Mouse (Mus musculus) thymus, adult 2 months (tissue): ENCODE measurements around the gene Slc35a1. TPM values are rescaled to one million over a fixed set of nuclear protein-coding genes. Genes with fewer than 3 reads are reported as not detected.

ENCODE experiments used
- DNase-seq: peaks from one replicate; pipeline ENCODE4 v3.0.0; 2021
- H3K27ac ChIP-seq: fragments of 200-500 bp; 2 replicates; pipeline ENCODE4 v1.5.1; 2012; ENCODE audit warnings: low read length, control low read depth; ENCODE audit not compliant: control insufficient read depth, insufficient read depth
- H3K27me3 ChIP-seq: fragments of 200-500 bp; 2 replicates; pipeline ENCODE4 v1.6.1; 2012; ENCODE audit warnings: mild to moderate bottlenecking, low read length, moderate library complexity, mixed read lengths; ENCODE audit not compliant: control insufficient read depth, insufficient read depth
- H3K36me3 ChIP-seq: fragments of 200-500 bp; 2 replicates; pipeline ENCODE4 v1.6.1; 2012; ENCODE audit warnings: mild to moderate bottlenecking, low read length, moderate library complexity; ENCODE audit not compliant: control insufficient read depth, insufficient read depth
- H3K4me1 ChIP-seq: fragments of 200-500 bp; replicated peaks from 2 replicates; pipeline ENCODE4 v1.6.1; 2012; ENCODE audit warnings: low read length; ENCODE audit not compliant: control insufficient read depth, insufficient read depth
- H3K4me3 ChIP-seq: fragments of 200-500 bp; 2 replicates; pipeline ENCODE4 v1.5.1; 2012; ENCODE audit warnings: mild to moderate bottlenecking, low read length, control low read depth, moderate library complexity; ENCODE audit not compliant: control insufficient read depth, insufficient read depth
- CTCF ChIP-seq: fragments of 200-500 bp; IDR thresholded peaks from 2 replicates; pipeline ENCODE4 v1.5.1; 2012; ENCODE audit warnings: mild to moderate bottlenecking, control low read depth, low read length, moderate library complexity, borderline replicate concordance; ENCODE audit not compliant: control insufficient read depth, poor library complexity, insufficient read depth; ENCODE audit errors: extremely low read depth
- POLR2A ChIP-seq: fragments of 200-500 bp; IDR thresholded peaks from 2 replicates; pipeline ENCODE4 v1.6.1; 2012; ENCODE audit warnings: mild to moderate bottlenecking, low read length, control low read depth, moderate library complexity; ENCODE audit not compliant: control insufficient read depth, poor library complexity, insufficient read depth; ENCODE audit errors: extremely low read depth
- WGBS: fragments of 180-500 bp; shearing (Covaris S2); methylation state at CpG from one replicate; pipeline ENCODE4 v1.1.7; 2018; 5-methylcytosine and 5-hydroxymethylcytosine counted together
- polyA plus RNA-seq: library from polyadenylated mRNA; depleted of rRNA; stranded (reverse); fragments of >200 nt; gene quantifications from 2 replicates; pipeline ENCODE4 v1.2.3, GENCODE M21; 2012; rRNA removed

Gene Slc35a1
- polyA plus RNA-seq, 1 experiment: 9.0 TPM

GRCm38 (mm10) chr4:34616146-34616545 is 71.1 kb downstream of the Slc35a1 start:
- no peak for TF ChIP-seq CTCF
- no peak for TF ChIP-seq POLR2A
- Histone ChIP-seq H3K4me3 (no peak overlapping the region), H3K4me1 (peaks cover 10% of the 10 kb centered on the region), H3K27me3 (no peaks in the 10 kb centered on the region), H3K27ac (no peak overlapping the region), H3K36me3 (no peaks in the 10 kb centered on the region)
- no peak for DNase-seq
- WGBS: 86% methylated on average over 8 of the region's 8 CpGs

DNA sequence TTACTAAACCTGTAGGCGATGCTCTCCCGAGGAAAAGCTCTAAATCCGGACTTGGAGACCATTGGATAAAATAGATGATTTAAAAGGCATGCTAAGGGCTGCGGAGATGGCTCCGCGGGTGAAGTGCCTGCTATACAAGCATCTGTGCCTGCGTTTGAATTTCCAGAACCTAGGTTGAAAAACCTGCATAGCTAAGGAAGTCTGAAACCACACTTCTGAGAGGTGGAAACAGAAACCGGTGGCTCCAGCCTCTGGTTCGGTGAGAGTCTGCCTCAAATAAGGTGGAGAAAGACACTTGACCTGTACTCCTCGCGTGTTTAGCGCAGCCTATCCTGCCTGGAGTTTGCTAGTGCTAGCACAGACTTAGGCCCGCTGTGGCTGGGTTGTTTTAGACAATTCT is 71.9 kb downstream of the Slc35a1 start:
- TF ChIP-seq POLR2A (no peak), CTCF (no peak)
- Histone ChIP-seq H3K4me1 (peaks cover 10% of the 10 kb centered on the region), H3K36me3 (no peaks in the 10 kb centered on the region), H3K27ac (peak overlapping the region; percentile 16; the same call in 1 of the 2 replicates), H3K27me3 (no peaks in the 10 kb centered on the region), H3K4me3 (peak overlapping the region; percentile 98)
- peak; percentile 6 for DNase-seq
- WGBS: 1% methylated on average over 13 of the region's 13 CpGs

- peak; percentile 92 for TF ChIP-seq POLR2A
- 0 out of 2 replicates have a peak, but pooled peaks have one; percentile 47 for TF ChIP-seq CTCF
- WGBS: under 1% methylated on average over 42 of the region's 42 CpGs
- peaks cover 10% of the 10 kb centered on the region for H3K4me1 ChIP-seq
- H3K27ac ChIP-seq: peak within 1 kb of the TSS; percentile 16; the same call in 1 of the 2 replicates
- DNase-seq: peak; percentile 92
- no peaks in the 10 kb centered on the region for H3K36me3 ChIP-seq
- peak within 1 kb of the TSS; percentile 98 for H3K4me3 ChIP-seq
- H3K27me3 ChIP-seq: no peaks in the 10 kb centered on the region
These were observed 72.6 kb downstream of the Slc35a1 start, which contains the start of the genes Orc3 and Rars2 for GRCm38 (mm10) chr4:34614630-34615094. Gene Orc3, minus strand, starts transcription at chr4:34614944. Gene Rars2, plus strand, starts transcription at chr4:34614957.

DNA sequence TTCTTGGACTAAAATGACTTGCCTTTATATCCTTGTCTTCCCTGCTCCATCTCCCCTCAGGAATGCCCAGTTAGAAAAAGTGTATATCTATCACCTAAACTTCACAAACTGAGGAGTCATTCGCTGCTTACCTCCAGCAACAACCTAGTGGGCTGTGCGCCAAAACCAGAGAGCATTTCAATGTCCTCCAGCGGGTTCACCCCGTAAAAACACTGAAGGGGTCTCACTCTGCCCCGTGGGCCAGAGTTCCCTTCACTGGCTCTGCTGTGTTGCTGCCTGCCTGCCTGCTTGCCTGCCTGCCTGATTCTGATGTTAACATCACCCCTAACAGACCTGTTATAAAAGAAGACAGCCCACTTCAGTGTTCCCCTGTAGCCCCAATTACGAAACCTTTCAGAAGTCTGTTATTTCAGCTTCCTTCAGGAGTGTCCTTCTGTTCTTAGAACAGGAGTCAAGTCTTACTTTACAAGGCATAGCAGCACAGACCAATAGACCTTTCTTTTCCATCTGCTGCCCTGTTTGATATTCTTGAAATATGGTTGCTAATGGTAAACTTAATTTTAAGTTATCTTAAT is 73.6 kb downstream of the Slc35a1 start:
- peaks cover 10% of the 10 kb centered on the region for H3K4me1 ChIP-seq
- no peak overlapping the region for H3K27ac ChIP-seq
- H3K36me3 ChIP-seq: no peaks in the 10 kb centered on the region
- TF ChIP-seq POLR2A: no peak
- TF ChIP-seq CTCF: no peak
- WGBS: 53% methylated on average over 6 of the region's 6 CpGs
- H3K27me3 ChIP-seq: no peaks in the 10 kb centered on the region
- DNase-seq: no peak
- no peak overlapping the region for H3K4me3 ChIP-seq

Other genes with a start within 250 kb of the Slc35a1 start
- gene Akirin2, start 136.5 kb downstream of the Slc35a1 start, polyA plus RNA-seq: 39.3 and 49.2 TPM in 2 replicates
- gene Orc3, start 72.5 kb downstream of the Slc35a1 start, polyA plus RNA-seq: 26.8 and 34.0 TPM in 2 replicates
- gene Rars2, start 72.5 kb downstream of the Slc35a1 start, polyA plus RNA-seq: 9.2 and 10.3 TPM in 2 replicates
- 0.15 and 0.31 TPM in 2 replicates for gene Cfap206, start 42.8 kb upstream of the Slc35a1 start, polyA plus RNA-seq
- not detected in 2 replicates for gene Gm136, start 68.8 kb upstream of the Slc35a1 start, polyA plus RNA-seq
- 4.3 and 4.4 TPM in 2 replicates for gene Smim8, start 91.0 kb upstream of the Slc35a1 start, polyA plus RNA-seq
- 6.8 and 7.1 TPM in 2 replicates for gene Zfp292, start 195.5 kb upstream of the Slc35a1 start, polyA plus RNA-seq
- 0.43 and 1.00 TPM in 2 replicates for gene Cga, start 206.3 kb upstream of the Slc35a1 start, polyA plus RNA-seq